12 mouse cellular contexts compared by ENCODE assay signal in the genomic region with DNA sequence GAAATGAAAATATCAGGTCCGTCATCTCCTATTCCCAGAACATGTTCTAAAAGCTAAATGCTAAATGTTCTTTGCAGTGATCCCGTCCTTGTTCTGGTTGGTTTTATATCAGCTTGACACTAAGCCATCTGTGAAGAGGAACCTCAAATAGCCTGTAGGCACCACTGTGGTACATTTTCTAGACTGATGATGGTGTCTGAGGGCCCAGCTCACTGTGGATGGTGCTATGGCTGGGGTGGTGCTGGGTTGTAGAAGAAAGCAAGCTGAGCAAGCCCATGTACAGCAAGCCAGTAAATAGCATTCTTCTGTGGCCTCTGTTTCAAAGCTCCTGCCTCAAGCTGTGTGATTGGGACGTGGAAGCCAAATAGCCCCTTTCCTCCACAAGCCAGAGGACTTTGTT. TPM values are rescaled to one million over a fixed set of nuclear protein-coding genes. Genes with fewer than 3 reads are reported as not detected.
DNase-seq lines count a peak whose midpoint lies in the region; ATAC-seq and TF ChIP-seq lines count a peak whose summit lies in the region.
"Had no signal": no experiment of that assay in that cellular context is flagged by ENCODE, and none has a peak within 500 bp of the region (broad histone marks: within the 10 kb centered on the region; RNA-seq: fewer than 3 reads in every experiment).

No protein-coding gene starts in this region.

- no peak for ATAC-seq in heart, postnatal 0 days (ENCODE audit: insufficient read depth, low read depth)
- ATAC-seq in embryonic facial prominence, embryonic 15.5 days (ENCODE audit: insufficient number of reproducible peaks, low FRiP score, low TSS enrichment, low read depth), result no peak
- no peak for ATAC-seq in limb, embryonic 15.5 days (ENCODE audit: insufficient number of reproducible peaks, low FRiP score, low TSS enrichment, low read depth)

- no peak for TF ChIP-seq EP300 in heart, postnatal 0 days (IDR thresholded peaks at IDR 0.05; ENCODE audit: low read depth)

- H3K27ac ChIP-seq in heart, postnatal 0 days (ENCODE audit: low read depth), result no peak overlapping the region
- no peak overlapping the region for H3K27ac ChIP-seq in embryonic facial prominence, embryonic 15.5 days (replicated peaks)
- H3K27ac ChIP-seq in limb, embryonic 15.5 days, result no peak overlapping the region
- H3K27ac ChIP-seq: kidney, postnatal 0 days had no signal

- no peak for TF ChIP-seq CTCF in heart, postnatal 0 days (IDR thresholded peaks at IDR 0.05; ENCODE audit: low read depth)

- H3K4me1 ChIP-seq in heart, postnatal 0 days (ENCODE audit: control insufficient read depth, insufficient read depth), result no peaks in the 10 kb centered on the region
- H3K4me1 ChIP-seq in embryonic facial prominence, embryonic 15.5 days, result peaks cover 3% of the 10 kb centered on the region; the same call in 1 of the 2 replicates
- H3K4me1 ChIP-seq in limb, embryonic 15.5 days, result no peaks in the 10 kb centered on the region

- no peak for DNase-seq in heart, postnatal 0 days (ENCODE audit: low spot score)
- DNase-seq in heart, adult 11 months, result no peak
- DNase-seq in 3T3-L1 (ENCODE audit: low read depth, low spot score), result peak; percentile 21
- DNase-seq in left cerebral cortex, postnatal 14 days (ENCODE audit: low spot score in 2 of 2), result no peak
- no peak for DNase-seq in testis, postnatal 10 days (ENCODE audit: low spot score)
- DNase-seq in frontal cortex, postnatal 10 days (ENCODE audit: low spot score in 2 of 2), result no peak

- H3K27me3 ChIP-seq in heart, postnatal 0 days (ENCODE audit: control insufficient read depth, insufficient read depth, low read length), result no peaks in the 10 kb centered on the region
- no peaks in the 10 kb centered on the region for H3K27me3 ChIP-seq in embryonic facial prominence, embryonic 15.5 days
- 0 out of 2 replicates have a peak, but pooled peaks cover 8% of the 10 kb centered on the region for H3K27me3 ChIP-seq in limb, embryonic 15.5 days

- H3K9me3 ChIP-seq in heart, postnatal 0 days (replicated peaks; ENCODE audit: control insufficient read depth, low read length), result no peaks in the 10 kb centered on the region
- H3K9me3 ChIP-seq in embryonic facial prominence, embryonic 15.5 days (replicated peaks), result no peaks in the 10 kb centered on the region
- no peaks in the 10 kb centered on the region for H3K9me3 ChIP-seq in limb, embryonic 15.5 days

- H3K36me3 ChIP-seq in heart, postnatal 0 days (replicated peaks; ENCODE audit: control insufficient read depth, insufficient read depth, low read length), result no peaks in the 10 kb centered on the region
- no peaks in the 10 kb centered on the region for H3K36me3 ChIP-seq in embryonic facial prominence, embryonic 15.5 days
- H3K36me3 ChIP-seq in limb, embryonic 15.5 days, result no peaks in the 10 kb centered on the region

- H3K4me2 ChIP-seq in heart, postnatal 0 days (ENCODE audit: low read depth, low read length), result no peak overlapping the region; the same call in 1 of the 2 replicates
- H3K4me2 ChIP-seq in embryonic facial prominence, embryonic 15.5 days (replicated peaks), result peak overlapping the region; percentile 52; the same call in 1 of the 2 replicates
- H3K4me2 ChIP-seq in limb, embryonic 15.5 days, result peak overlapping the region; percentile 41; the same call in 1 of the 2 replicates

- H3K9ac ChIP-seq in heart, postnatal 0 days (replicated peaks; ENCODE audit: low read depth, low read length), result no peak overlapping the region
- no peak overlapping the region for H3K9ac ChIP-seq in embryonic facial prominence, embryonic 15.5 days
- no peak overlapping the region for H3K9ac ChIP-seq in limb, embryonic 15.5 days

- intact Hi-C loops in left cerebral cortex, postnatal 14 days (cut with DNase I), result loop anchor here (5.0 kb wide), 2 partner anchors 130 to 145 kb away; no protein-coding TSS in a partner anchor

- peak overlapping the region; percentile 36; the same call in 1 of the 2 replicates for H3K4me3 ChIP-seq in heart, postnatal 0 days (ENCODE audit: low read depth, low read length)
- peak overlapping the region; percentile 40; the same call in 1 of the 2 replicates for H3K4me3 ChIP-seq in embryonic facial prominence, embryonic 15.5 days (replicated peaks)
- H3K4me3 ChIP-seq in limb, embryonic 15.5 days, result no peak overlapping the region

- 69% methylated on average over 3 of the region's 3 CpGs for WGBS in heart, postnatal 0 days
- 52% methylated on average over 3 of the region's 3 CpGs for WGBS in embryonic facial prominence, embryonic 15.5 days
- 64% methylated on average over 3 of the region's 3 CpGs for WGBS in limb, embryonic 15.5 days

RNA-seq across cellular contexts. Expression of gene Oaz3, which starts 13.3 kb away (rescaled TPM):
- not detected in 2 replicates for total RNA-seq in heart, postnatal 0 days (2014; rRNA removed; ENCODE audit: low replicate concordance)
- 0.33 and 0.41 TPM in 2 replicates for polyA plus RNA-seq in heart, postnatal 0 days (2015; fragmentation: Nextera tagmentation; extraction: Ambion mirVana)
- 0.40 and 0.68 TPM in 2 replicates for polyA plus RNA-seq in embryonic facial prominence, embryonic 15.5 days (2015; fragmentation: Nextera tagmentation; extraction: Ambion mirVana)
- polyA plus RNA-seq in limb, embryonic 15.5 days (2015; fragmentation: Nextera tagmentation; extraction: Ambion mirVana), result 0.38 and 0.42 TPM in 2 replicates
- not detected for total RNA-seq in left cerebral cortex, postnatal 14 days (2021)
- total RNA-seq: heart, postnatal 14 days; left cerebral cortex, adult 18-20 months had no signal
- polyA plus RNA-seq: small intestine, adult 2 months had no signal

RNA-seq across cellular contexts. Expression of gene Mrpl9, which starts 13.9 kb away (rescaled TPM):
- 83.0 and 85.1 TPM in 2 replicates for total RNA-seq in heart, postnatal 0 days (2014; rRNA removed; ENCODE audit: low replicate concordance)
- 67.4 and 68.7 TPM in 2 replicates for polyA plus RNA-seq in heart, postnatal 0 days (2015; fragmentation: Nextera tagmentation; extraction: Ambion mirVana)
- 63.7 and 64.4 TPM in 2 replicates for polyA plus RNA-seq in embryonic facial prominence, embryonic 15.5 days (2015; fragmentation: Nextera tagmentation; extraction: Ambion mirVana)
- 63.2 and 64.0 TPM in 2 replicates for polyA plus RNA-seq in limb, embryonic 15.5 days (2015; fragmentation: Nextera tagmentation; extraction: Ambion mirVana)
- 10 to 100 TPM; 38.3 to 40.0 TPM for total RNA-seq in left cerebral cortex, postnatal 14 days (2021)

RNA-seq across cellular contexts. Expression of gene Celf3, which starts 21.0 kb away (rescaled TPM):
- total RNA-seq in heart, postnatal 0 days (2014; rRNA removed; ENCODE audit: low replicate concordance), result not detected in 2 replicates
- polyA plus RNA-seq in heart, postnatal 0 days (2015; fragmentation: Nextera tagmentation; extraction: Ambion mirVana), result 0.53 and 0.80 TPM in 2 replicates
- 9.4 and 13.7 TPM in 2 replicates for polyA plus RNA-seq in embryonic facial prominence, embryonic 15.5 days (2015; fragmentation: Nextera tagmentation; extraction: Ambion mirVana)
- 1.4 and 1.9 TPM in 2 replicates for polyA plus RNA-seq in limb, embryonic 15.5 days (2015; fragmentation: Nextera tagmentation; extraction: Ambion mirVana)
- 100 to 1,000 TPM; 207 to 232 TPM for total RNA-seq in left cerebral cortex, postnatal 14 days (2021)
- total RNA-seq: heart, postnatal 14 days had no signal

RNA-seq across cellular contexts. Expression of gene Riiad1, which starts 23.1 kb away (rescaled TPM):
- total RNA-seq in heart, postnatal 0 days (2014; rRNA removed; ENCODE audit: low replicate concordance), result 1.2 TPM in 1 of 2 replicates, not detected in the other
- 4.3 and 4.5 TPM in 2 replicates for polyA plus RNA-seq in heart, postnatal 0 days (2015; fragmentation: Nextera tagmentation; extraction: Ambion mirVana)
- polyA plus RNA-seq in embryonic facial prominence, embryonic 15.5 days (2015; fragmentation: Nextera tagmentation; extraction: Ambion mirVana), result 16.7 and 31.7 TPM in 2 replicates
- 2.1 and 4.0 TPM in 2 replicates for polyA plus RNA-seq in limb, embryonic 15.5 days (2015; fragmentation: Nextera tagmentation; extraction: Ambion mirVana)
- total RNA-seq in left cerebral cortex, postnatal 14 days (2021), result 1 to 10 TPM; 6.5 to 7.3 TPM

RNA-seq across cellular contexts. Expression of gene Tdrkh, which starts 44.0 kb away (rescaled TPM):
- total RNA-seq in heart, postnatal 0 days (2014; rRNA removed; ENCODE audit: low replicate concordance), result 0.34 and 6.5 TPM in 2 replicates
- 7.5 and 7.7 TPM in 2 replicates for polyA plus RNA-seq in heart, postnatal 0 days (2015; fragmentation: Nextera tagmentation; extraction: Ambion mirVana)
- 7.9 and 8.3 TPM in 2 replicates for polyA plus RNA-seq in embryonic facial prominence, embryonic 15.5 days (2015; fragmentation: Nextera tagmentation; extraction: Ambion mirVana)
- 6.7 and 8.0 TPM in 2 replicates for polyA plus RNA-seq in limb, embryonic 15.5 days (2015; fragmentation: Nextera tagmentation; extraction: Ambion mirVana)
- total RNA-seq in left cerebral cortex, postnatal 14 days (2021), result 10 to 100 TPM; 35.2 to 36.0 TPM
- polyA plus RNA-seq: small intestine, adult 2 months had no signal
